Mouse (Mus musculus): ENCODE measurements around the gene Gmfg.
A peak's percentile ranks its signal among the peaks of the same experiment; 100 is the strongest.

Gene Gmfg

DNA sequence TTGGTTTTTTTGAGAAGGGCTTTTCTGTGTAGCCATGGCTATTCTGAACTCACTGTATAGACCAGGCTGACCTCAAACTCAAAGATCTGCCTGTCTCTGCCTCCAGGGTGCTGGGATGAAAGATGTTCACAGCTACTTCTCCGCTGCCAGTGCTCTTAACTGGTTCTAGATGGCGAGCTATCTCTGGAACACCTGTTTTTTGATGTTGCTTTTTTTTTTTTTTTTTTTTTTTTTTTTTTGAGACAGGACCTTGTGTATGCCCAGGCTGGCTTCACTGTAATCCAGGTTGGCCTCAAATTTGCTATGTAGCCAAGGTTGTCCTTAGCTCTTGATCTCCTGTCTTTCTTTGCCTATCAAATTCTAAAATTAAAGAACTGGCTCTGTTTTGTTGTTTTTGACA lies 1.5 kb downstream of the Gmfg start:
- no peak for DNase-seq

DNA sequence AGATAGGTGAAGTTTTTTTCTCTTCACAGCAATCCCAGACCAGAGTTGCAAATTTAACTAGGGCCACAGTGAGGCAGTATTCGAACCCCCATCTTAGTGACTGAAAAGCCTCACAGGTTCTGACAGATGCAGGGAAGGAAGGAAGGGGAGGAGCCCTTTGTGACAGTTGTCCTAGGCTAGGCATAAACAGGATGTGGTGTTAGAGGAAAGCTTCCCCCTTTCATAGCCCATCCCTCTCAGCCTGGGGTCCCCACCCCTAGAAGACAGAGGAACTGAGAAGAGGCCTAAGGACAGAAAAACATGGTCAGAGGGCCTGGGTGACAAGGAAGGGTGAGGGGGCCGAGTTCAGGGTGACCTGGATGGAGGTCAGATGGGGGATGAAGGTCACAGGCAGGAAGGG lies 3.5 kb downstream of the Gmfg start:
- peak; percentile 73 to 75 for DNase-seq

DNA sequence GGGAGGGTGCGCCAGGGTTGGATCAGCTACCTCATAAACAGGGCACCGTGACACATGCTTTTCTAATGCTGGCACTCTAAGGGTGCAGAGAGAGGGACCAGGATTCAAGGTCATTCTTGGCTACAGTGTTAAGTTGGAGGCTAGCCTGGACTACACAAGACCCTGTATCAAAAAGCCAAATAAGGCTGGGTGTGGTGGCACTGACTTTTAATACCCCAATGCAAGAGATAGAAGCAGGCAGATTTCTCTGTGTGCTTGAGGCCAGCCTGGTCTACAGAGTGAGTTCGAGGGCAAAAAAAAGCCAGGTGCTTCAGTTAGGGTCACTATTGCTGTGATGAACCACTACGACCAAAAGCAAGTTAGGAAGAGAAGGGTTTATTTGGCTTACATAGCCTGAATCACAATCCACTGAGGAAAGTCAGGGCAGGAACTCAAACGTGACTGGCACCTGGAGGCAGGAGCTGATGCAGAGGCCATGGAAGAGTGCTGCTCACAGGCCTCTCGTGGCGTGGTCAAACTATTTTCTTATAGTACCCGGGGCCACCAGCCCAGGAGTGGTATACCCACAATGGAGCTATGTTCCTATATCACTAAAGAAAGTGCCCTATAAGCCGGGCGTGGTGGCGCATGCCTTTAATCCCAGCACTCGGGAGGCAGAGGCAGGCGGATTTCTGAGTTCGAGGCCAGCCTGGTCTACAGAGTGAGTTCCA lies 4.7 kb downstream of the Gmfg start:
- DNase-seq: no peak

DNA sequence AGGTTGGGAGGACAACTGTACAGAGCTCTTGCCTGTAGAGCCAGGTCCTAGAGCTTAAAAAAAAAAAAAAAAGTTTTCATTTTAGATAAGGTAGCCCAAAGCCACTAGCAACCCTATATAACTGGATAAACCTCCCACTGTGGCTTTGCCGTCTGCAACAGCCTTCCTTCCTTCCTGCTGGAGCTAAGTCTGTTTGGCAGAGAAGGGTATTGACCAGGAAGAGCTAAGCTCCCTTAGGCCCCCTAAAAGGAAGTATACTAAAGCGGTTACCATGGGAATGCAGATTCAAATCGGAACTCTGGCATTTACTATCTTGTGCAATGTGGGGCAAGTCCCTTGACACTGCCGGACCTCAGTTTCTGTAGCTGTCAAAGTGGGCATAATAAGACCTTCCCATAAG lies 5.4 kb downstream of the Gmfg start:
- peak in 1 of 2 experiments; percentile 33 for DNase-seq

DNA sequence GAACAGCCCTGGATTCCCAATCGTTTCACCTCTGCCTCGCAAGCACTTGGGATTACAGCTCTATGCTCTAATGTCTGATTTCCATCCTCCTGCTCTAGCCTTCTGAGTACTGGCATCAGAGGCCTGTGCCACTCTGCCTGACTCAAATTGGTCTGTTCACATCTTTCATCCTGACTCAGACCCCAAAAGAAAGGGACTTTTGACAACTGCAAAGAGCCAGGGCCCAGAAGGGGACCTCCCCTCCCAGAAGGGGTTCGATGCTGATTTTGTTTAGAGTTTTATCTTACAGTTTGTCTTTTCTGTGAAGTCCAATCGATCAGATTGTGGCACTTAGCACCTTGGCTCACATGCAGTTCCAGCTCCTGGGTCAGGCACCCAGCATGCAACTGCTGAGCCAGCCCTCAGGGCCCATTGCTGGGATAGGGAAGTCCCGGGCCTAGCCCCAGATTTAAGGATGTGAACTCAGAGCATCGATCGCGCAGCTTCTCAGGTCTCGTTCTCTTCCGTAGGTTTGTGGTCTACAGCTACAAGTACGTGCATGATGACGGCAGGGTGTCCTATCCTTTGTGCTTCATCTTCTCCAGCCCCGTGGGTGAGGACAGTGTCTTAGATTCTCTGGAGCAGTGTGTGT lies 7.2 kb downstream of the Gmfg start:
- DNase-seq: no peak

DNA sequence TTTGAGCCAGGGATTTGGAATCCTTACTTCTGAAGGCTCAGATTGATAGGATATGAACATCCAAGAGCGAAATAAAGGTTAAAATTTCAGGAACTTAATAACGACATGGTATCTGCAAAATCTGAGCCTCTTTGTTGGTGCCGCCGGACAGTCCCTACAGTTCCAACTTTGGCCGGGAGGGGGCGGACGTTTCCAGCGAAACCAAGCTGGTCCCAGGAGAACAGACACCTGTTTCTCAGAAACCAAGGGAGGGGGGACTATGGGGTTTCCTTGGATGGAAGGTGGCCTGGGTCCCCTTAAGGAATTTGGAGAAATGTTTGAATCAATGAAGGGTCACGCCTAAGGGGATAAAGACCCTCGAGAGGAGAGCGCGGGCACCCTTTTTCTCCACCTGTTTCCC lies 9.2 kb downstream of the Gmfg start:
- peak; percentile 73 to 87 for DNase-seq

DNA sequence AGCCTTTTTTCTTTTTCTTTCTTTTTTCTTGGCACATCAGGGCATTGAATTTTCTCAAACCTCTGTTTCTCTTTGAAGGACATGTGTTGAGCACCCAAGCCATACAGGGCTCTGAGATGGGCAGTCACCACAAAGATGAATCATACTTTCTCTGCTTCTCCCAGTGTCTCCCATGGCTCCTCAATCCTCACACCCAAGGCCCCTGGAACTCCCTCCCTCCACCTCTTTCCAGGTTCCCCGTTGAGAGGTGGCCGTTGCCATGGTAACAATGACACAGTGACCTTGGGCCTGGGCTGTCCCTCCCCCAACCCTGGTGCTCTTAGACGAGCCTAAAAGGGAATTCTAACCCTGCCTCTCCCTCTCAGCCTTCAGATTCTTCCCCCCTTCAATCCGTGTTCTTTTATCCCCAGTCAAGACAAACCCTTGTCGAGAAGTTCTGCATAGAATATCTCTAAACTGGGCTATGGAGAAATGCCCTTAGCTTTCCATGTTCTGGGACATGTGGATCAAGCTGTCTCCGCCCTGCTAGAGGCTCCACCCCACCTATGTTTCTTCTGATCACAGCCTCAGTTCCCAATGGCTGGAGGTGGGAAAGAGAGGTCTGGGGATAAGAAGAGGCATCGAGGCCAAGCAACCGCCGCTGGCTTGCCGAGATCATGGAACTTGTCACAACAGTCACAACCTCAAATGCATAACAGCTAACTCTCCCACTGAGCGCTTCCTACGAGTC lies 10.0 kb downstream of the Gmfg start:
- no peak for DNase-seq

DNA sequence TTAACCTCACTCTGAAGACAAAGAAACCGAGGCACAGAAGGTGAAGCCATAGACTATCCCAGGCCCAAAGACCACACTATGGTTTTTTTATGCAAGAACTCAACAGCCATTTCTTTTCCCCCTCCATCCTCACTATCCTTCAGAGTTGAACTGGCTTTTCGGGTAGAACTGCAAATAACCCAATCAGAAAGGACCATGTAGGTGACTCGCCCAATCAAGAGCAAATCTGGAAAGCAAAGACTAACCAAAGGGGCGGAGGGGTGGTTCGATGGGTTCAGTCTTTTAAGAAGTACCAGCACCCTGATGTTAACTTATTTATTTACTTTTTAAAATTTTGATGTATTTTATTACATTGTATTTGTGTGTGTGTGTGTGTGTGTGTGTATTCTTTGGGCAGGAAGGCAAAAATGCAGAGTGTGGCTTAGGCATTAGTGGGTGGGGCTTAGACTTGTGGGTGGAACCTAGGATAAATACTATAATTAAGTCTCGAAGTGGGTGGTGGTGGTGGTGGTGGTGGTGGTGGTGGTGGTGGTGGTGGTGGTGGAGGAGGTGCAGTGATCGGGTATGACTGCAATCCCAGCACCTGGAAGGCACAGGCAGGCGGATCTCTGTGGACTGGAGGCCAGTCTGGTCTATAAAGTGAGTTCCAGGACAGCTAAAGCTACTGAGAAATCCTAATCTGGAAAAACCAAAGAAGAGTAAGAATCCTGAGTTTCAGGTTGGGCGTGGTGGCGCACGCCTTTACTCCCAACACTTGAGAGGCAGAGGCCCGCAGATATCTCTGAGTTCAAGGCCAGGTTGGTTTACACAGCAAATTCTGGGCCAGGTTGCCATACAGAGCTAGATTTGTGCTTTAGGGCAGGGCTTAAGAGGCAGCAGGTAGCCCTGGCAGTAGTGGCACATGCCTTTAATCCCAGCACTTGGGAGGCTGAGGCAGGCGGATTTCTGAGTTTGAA lies 10.9 kb downstream of the Gmfg start:
- no peak for DNase-seq

DNA sequence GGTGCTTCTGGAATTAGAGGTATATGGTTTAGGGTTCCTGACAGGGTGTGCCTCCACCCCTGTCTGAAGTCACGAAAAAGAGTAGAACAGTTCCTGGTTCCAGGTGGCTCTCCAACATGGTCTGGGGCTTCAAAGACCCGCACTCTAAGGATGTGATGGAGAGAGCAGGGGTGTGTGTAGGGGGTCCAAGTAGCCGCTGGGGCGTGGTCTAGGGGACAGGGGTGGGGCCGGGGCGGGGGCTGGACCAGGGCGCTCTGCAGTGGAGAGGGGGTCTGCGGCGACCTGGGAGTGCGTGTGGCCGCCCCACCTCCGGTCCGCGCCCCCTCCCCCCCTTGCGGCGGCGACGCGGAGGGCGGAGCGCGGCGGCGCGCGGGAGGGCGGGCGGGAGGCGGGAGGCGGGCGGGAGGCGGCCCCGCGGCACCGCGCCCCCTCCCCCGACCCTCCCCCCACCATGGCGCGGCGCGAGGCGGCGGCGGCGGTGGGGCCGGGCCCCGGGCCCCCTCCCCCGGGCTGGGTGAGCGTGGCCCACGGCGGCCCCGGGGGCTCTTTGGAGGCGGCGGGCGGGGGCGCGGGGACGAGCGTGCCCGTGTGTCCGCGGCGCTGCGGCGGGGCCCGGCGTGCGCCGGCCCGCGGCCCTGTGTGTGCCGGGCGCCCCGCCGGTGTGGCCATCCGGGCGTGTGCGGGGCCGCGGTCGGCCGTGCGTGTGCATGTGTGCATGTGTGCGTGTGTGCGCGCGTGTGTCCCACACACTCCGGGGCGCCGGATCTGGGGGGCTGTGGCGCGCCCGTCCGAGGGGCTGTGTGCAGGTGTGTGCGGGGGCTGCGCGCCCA lies 14.5 kb downstream of the Gmfg start, which contains the start of gene Lrfn1:
Gene Lrfn1, plus strand, starts transcription at position 450 of the 830 bp plus-strand sequence.
- DNase-seq: peak in 1 of 2 experiments; percentile 46

DNA sequence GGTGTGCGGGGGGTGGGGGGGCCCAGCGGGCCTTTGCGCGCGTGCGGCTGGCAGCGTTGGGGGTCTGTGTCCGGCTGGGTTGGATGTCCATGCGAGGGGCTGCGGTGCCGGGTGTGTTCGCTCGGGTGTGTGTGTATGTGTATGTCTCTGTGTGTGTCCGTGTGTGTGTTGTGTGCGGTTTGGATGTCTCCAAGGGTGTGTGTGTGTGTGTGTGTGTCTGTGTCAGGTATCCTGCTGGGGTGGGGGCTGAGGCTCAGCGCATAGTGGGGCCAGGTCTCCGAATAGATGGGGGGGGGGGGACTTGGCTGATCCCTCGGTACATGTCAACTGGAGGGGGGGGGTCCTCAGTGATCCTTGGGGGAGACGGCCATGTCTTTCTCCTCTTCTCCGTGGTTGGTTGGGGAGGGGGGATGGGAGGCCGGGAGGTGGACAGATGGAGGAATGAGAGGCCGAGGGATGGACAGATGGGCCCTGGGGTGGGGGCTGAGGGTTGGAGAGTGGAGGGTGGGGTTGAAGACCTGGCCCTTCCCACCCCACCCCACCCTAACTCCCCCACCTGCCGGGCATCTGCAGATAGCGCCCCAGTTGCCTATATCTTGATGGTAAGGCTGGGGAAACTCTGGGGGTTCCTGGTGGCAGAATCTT lies 15.2 kb downstream of the Gmfg start:
- no peak for DNase-seq

DNA sequence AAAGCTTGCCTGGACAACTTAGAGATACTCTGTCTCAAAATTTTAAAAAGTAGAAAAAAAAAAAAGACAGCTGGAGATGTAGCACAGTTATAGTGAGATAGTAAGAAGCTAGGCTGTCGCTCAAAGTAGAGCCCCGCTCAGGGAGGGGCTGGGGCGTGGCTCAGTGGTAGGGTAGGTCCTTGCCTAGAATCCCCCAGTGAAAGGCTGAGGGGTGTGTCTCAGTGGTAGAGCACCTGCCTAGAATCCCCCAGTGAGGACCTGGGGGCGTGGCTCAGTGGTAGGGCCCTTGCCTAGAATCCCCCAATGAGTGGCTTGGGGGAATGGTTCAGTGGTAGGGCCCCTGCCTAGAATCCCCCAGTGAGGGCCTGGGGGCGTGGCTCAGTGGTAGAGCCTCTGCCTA lies 23.1 kb downstream of the Gmfg start:
- DNase-seq: no peak

DNA sequence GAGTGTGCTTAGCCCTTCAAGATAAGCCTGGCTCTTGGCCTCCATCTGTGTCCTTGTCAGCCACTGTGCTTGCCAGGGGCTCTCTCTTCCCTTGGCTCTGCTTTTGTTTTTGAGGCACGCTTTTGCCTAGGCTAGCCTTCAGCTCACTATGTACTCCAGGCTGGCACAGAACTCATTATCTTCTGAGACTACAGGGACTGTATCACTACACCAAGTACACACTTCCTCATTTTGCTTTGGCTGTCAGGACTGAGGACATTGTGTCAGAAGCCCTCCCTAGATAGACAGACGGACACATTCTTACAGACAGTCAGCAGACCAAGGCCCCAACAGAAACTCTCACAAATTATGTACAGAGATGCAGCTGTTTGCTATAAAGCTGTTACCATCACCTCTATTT lies 25.5 kb downstream of the Gmfg start:
- no peak for DNase-seq

DNA sequence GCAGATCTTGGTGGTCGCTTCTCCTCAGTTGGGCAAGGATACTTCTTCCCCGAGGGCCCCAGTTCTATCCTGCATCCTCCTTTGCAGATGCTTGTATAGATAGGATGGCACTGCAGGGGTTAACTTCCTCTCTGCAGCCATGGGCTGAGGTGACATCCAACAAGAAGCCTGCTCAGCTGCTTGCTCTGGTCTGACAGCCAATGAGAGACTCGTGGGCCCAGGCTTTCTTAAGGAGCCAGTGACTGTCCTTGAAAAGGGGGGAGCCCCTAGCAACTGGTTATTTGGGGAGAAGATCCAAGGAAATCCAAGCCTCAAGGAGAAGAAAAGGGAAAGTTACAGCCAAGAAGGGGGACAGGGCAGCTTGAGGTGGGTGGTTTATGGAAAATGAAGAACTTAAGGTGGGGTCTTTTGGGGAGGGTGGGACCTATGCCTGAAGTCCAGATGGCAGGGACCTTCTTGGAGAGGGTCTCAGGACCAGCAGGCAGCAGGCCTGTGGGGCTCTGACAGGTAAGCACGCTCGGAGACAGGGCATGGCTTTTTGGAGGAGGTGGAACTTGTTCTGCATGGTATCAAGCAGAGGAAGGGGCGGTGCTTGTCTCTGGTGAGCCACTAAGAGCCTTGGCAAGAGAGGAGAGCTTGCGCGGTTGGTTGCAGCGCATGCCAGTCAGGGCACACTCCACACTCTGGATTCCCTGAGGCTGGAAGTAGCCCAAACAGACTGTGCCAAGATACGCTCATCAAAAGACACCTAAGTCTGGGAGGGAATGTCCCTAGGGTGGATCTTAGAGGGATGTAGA lies 27.4 kb downstream of the Gmfg start:
- DNase-seq: peak; percentile 77 to 86

DNA sequence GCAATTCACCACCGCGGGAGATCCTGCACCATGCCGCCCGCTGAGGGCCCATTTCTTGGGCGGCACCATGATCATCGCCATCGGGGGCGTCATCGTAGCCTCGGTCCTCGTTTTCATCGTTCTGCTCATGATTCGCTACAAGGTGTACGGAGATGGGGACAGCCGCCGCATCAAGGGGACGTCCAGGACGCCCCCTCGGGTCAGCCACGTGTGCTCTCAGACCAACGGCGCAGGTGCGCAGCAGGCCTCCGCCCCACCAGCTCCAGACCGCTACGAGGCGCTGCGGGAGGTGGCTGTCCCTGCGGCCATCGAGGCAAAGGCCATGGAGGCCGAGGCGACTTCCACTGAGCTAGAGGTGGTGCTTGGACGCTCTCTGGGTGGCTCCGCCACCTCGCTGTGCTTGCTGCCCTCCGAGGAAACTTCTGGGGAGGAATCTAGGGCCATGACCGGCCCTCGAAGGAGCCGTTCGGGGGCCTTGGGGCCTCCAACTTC lies 29.5 kb downstream of the Gmfg start:
- peak; percentile 25 to 39 for DNase-seq

DNA sequence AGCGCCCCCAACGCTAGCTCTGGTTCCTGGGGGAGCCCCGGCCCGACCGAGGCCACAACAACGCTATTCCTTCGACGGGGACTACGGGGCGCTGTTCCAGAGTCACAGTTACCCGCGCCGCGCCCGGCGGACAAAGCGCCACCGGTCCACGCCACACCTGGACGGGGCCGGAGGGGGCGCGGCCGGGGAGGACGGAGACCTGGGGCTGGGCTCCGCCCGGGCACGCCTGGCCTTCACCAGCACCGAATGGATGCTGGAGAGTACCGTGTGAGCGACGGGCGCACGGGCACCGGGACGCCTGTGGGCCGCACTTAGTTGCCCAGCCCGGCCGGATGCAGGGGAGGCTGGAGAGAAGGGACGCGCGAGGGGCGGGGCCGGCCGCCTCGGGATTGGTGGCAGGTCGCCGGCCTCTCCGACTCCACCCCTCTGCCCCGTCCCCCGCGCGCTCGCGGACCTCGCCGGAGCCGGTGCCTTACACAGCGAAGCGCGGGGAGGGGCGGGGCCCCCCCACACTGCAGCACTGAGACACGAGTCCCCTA lies 30.0 kb downstream of the Gmfg start:
- peak; percentile 81 to 83 for DNase-seq

DNA sequence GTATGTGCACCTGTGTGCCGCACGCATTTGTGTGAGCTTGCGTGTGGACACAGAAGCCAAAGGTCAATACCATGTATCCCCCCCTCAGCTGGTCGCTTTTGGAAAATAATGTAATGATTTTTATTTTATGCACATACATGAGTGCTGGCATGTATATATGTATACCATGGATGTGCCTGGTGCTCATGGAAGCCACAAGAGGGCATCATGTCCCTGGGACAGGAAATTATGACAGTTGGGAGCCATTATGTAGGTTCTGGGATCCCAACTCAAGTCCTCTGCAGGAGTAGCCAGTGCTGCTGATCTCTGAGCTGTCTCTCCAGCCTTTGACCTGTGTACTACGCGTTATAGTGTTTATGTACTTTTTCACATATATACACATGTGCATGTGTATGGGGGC lies 38.9 kb downstream of the Gmfg start:
- DNase-seq: no peak

DNA sequence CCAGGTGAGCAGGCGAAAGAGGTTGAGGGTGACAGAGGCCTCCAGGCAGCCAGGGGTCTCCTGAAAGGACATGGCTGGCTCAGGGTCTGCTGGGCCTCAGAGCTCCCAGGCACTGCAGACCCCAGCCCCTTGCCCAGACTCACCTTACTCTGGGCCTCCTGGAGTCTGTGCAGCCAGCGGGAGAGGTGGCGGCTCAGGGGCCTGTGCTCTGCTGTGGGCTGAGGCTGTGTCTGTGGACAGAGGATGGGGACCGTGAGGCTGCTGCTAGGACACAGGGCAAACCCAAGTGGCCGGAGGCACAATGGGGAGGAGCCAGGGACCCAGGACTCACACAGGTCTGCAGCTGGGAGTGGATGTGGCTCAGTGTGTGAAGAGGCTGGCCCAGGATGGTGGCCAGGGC lies 40.1 kb downstream of the Gmfg start:
- DNase-seq: no peak

DNA sequence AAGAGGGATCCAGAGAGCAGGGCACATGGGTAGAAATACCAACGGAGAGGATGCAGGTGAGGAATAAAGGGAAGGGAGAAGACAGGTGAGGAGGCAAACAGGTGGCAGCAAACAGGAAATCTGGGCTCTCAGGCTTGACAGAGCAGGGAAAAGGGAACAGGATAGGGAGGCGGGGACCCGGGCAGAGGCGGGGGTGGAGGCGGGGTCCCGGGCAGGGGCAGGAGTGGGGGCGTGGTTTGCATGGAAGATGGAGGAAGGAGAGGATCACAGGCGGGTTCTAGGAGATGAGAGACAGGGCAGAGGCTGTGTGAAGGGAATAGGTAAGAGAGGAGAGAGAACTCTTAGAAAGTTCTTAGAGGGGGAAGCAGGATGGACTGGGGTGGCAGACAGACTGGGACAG lies 41.6 kb downstream of the Gmfg start:
- no peak for DNase-seq

DNA sequence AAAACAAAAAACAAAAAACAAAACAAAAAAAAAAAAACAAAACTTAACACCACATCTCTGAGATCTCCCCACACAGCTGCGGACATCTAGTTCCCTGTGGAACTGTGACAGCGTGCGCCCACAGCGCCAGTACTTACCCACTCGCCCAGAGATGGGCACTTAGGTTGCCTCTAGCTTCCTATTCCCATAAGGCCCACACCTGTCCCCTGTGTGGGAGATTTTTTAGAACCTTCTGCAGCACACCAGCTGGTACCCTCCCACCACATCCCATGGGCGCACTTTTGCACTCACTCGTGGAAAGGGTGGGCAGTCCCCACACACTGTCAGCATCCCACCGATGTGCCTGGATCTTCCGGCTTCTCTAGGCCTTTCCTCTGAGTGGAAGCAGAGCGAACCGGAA lies 45.6 kb downstream of the Gmfg start:
- no peak for DNase-seq

DNA sequence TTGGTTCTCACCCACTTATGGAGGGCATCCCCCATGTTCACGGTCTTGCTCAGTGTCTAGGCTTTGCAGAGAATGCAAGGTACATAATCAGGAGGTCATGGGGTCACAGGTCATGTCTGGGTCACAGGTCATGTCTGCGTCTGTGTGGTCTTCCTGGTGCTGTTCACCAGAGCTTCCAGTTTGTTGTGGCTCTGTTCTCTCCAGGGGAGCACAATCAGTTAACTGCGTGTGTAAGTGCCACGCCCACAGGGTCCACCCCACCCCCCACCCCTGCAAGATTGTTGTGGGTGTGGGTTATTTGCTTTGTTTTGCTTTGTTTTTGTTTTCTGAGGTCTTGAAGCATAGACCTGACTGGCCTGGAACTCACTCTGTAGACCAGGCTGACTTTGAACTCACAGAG lies 46.9 kb downstream of the Gmfg start:
- no peak for DNase-seq
